Mouse (Mus musculus) regulatory T cell (primary cell): ENCODE measurements around the gene Ngrn.

Experiments
- in situ Hi-C: fragments of 300-600 bp; cut with MboI, MseI; formaldehyde crosslinking; loops from one replicate; pipeline ENCODE4 v1.15.1; 2025; ENCODE audit warnings: high pct_unique_total_duplicates

The Ngrn gene

DNA sequence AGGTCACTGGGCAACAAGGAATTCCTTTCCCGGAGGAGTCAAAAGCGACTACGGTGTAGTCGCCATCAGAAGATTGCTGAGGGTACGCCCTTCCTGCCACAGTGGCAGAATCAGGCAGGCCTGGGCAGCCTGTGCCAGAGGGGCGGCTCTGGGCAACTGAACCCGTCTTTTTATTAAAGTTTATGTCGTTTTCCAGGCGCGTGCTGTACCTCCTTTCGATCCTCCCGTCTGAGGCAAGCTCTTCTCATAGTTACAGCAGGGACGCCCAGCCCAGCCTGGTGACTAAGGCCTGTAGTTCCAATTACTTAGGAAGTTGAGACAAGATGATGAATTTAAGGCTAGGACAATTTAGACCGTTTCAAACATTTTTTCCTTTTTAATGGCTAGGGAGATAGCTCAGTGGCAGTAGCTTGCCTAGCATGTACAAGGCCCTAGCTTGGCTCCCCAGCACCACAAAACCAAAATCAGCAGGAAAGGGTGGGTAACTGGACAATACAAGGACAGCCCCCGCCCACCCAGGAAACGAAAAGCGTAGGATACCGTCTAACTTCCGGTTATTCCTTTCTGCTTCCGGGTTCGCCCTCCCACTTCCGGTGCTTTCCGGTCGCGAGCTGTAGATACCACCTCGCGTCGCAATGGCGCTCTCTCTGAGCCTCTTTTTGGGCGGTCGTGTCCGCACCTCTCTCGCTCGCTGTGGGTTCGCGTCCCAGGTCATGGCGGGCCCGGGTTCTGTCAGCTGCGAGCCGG is at the start of gene Ngrn:
Gene Ngrn (plus strand): TSS at position 591 of the 747 bp plus-strand sequence.
- in situ Hi-C loops: no loop called here

DNA sequence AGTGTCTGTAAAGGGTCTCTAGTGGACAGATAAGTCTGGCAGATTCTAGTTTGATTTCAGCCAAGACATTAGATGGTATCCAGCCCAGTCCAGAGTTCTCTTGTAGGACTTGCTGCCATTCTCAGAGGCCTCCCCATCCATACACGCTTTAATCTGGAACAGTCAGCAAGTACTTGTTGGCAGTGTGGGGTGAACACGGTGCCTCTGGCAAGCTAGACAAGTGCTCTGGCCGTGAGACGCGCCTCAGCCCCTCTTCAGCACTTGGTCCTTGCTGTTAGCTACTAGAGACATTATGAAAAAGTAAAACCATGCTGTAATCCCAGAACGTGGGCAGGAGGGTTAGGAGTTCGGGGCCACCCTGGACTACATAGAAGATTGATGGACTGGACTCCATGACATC is 47.4 kb upstream of the Ngrn start:
- in situ Hi-C loops: no loop called here

DNA sequence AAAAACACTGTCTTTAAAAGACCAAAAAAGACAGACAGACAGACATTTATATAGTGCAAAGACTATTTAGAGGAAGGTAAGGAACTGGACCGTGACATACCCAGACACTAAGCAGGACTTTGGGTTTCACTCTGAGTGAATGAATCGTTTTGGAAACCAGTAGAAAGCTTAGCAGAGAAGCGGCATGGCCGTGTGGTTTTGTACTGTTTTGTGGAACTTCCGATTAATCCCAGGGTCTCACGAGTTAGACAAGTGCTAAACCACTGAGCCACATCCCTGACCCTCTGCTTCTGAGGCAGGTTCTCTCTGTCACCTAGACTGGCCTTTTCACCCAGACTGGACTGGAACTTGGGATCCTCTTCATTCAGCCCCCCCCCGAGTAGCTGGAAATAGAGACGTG is 46.6 kb upstream of the Ngrn start:
- in situ Hi-C loops: no loop called here

DNA sequence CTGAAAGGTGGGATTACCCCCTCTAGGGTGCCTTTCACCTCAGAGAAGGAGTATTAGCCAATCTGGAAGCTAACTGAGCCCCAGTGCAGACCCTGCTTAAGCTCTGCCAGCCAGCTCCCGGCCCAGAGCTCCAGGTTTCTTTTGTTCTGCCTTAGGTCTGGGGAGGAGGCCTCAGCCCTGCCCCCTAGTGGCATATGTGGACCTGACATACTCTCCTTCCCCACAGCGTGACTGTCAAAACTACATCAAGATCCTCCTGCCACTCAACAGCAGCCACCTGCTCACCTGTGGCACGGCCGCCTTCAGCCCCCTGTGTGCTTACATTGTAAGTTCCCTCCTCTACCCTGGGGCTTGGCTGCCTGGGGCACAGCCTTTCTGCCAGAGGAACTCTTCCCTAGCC is 45.6 kb upstream of the Ngrn start:
- in situ Hi-C loops: loop anchor here (5.0 kb wide), 1 partner anchor 53 kb away; no protein-coding TSS in a partner anchor

DNA sequence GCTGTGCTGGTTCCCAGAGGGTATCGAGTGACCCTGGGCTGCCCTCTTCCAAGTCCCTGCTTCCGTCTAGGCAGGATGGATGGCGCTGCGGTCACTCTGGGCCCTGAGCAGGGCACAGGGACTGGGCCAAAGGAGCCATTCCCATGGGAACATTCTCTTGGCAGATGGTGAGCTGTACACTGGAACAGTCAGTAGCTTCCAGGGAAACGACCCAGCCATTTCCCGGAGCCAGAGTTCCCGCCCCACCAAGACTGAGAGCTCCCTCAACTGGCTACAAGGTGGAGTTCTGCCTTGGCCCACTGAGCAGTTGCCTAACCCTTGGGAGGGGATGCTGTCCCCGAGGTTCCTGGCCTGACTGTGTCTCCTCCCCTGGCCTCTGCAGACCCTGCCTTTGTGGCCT is 44.4 kb upstream of the Ngrn start:
- in situ Hi-C loops: loop anchor here (5.0 kb wide), 1 partner anchor 54 kb away; no protein-coding TSS in a partner anchor

DNA sequence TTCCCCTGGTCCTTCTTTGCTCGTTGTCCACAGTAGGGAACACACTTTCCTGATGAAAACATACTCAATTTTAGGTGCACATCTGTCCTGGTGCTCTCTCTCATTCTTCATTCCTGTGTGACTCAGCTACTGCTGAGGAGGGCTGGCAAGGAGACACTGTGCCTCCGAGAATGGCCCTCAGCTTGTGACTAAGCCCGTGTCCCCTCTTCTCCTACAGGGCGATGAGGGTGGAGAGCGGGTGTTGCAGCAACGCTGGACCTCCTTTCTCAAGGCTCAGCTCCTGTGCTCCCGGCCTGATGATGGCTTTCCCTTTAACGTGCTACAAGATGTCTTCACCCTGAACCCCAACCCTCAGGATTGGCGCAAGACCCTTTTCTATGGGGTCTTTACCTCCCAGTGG is 42.3 kb upstream of the Ngrn start:
- in situ Hi-C loops: loop anchor here (5.0 kb wide), 1 partner anchor 56 kb away; no protein-coding TSS in a partner anchor

DNA sequence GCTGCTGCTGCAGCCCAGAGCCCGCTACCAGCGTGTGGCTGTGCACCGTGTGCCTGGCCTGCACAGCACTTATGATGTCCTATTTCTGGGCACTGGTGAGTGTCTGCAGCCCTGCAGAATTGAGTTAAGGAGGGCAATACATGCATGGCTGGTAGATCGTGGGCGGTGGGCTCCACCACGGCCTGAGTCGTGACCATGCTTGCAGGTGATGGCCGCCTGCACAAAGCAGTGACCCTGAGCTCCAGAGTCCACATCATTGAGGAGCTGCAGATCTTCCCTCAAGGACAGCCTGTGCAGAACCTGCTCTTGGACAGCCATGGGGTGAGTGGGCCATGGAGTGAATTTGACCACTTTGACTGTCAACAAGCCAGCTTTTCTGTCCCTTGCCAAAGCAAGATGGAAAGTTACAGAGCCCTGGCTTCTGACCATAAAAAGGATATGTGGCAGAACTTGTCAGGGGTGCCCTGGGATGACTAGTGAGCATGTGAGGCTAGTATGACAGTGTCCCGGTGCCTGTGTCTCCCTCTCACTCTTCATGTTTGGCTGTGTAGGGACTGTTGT is 40.7 kb upstream of the Ngrn start:
- in situ Hi-C loops: no loop called here

DNA sequence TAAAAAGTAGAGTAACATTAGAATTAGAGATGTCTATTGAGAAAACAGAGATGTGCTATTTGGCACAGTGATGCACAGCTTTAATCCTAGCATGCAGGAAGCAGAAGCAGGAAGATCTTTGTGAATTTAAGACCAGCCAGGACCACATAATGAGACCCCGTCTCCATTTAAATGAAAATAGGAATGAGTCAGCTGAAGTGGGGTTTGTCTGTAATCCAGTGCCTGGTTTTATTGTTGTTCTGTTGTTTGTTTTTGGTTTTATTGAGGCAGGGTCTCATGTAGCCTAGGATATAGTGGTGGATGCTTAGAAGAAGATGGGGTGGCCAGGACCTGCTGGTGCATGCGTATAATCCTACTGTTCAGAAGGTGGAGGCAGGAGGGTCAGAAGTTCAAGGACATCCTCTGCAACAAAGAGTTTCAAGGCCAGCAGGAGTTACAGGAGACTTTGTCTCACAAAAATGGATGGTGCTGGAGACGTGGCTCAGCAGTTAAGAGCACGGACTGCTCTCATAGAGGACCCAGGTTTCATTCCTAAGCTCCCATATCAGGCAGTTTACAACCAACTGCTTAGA is 39.8 kb upstream of the Ngrn start:
- in situ Hi-C loops: no loop called here

DNA sequence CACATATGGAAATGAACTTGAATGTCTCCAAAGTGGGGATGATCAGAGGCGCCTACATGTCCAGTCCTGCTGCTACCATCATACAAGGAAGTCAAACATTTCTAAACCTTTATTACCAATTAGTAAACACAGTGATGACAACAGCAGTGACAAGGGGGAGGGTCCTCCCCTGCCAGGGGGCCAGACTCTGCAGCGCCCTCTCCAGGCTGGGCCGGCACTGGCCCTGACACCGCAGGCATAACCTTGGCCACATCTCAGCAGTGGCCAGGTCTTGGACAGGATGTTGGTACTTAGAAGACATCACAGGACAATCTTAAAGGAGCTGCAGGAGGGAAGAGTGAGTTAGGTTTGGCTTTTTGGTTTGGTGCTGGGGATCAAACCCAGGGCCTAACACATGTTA is 34.0 kb upstream of the Ngrn start:
- in situ Hi-C loops: no loop called here

DNA sequence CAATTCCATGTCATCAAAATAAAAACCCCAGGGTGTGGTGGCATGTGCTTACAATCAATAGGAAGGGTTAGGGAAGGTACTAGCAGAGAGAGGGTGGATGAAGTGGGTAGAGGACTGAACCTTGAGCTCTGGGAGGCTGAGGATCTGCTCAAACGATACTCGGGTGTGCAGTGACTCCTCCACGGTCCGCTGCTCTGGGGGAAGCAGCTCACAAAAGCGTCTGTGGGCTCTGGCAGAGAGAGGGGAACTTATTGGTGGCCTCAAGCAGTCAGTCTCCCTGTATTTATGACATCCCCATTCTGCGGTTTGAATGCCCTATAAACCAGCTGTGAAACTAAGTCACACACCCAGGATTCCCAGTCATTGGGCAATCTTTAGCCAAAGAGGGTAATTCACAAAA is 30.8 kb upstream of the Ngrn start:
- in situ Hi-C loops: no loop called here

DNA sequence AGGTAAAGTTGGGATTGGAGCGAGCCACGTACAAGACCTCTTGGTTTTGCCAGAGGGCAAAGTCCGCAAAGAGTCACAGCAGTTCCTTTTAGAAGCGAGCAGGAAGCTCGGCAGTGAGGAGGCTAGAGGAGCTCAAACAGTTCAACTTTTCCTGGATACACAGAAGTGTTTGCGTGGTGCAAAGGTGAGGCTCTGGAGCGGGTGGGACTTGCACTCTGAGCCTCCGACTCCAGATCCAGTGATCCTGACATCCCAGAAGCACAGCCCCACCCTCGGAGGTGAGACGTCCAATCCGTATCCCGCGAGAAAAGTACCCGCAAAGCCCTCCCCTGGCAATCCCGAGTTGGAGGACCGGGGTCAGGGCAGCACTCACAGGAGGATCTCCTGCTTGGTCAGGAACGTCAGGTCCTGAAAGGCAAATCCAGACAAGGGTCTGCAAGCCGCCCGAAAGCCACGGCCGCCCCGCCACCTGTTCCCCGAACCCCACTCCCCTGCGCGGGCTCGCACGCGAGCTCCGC is 29.0 kb upstream of the Ngrn start:
- in situ Hi-C loops: no loop called here

DNA sequence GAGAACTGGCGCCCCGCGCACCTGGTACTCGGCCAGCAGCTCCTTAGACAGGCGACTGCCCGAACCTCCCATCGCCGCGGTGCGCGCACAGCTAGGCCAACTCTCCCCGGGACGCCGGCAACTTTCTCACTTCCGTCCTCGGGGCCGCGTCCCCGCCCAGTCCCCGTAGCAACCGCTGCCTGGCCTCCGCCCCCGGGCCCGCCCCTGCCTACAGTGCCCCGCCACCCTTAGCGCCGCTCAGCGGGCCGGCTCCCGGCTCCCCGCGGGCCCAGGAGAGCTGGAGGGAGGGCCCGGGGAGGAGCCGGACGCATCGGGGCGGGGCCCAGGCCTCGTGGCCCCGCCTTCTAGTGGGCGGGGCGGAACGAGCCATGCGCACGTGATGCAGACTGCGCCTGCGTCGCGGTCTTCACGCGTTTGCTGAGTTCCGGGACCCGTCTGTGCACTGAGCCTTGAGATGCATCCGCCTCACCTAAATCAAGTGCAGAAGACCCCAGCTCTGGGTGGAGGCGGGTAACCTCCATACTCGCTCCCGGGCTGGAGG is 28.5 kb upstream of the Ngrn start, which contains the start of the genes Cib1 and Gdpgp1:
Gene Cib1 (minus strand): TSS at position 325 of the 541 bp plus-strand sequence.
Gene Gdpgp1 (plus strand): TSS at position 377 of the 541 bp plus-strand sequence.
- in situ Hi-C loops: no loop called here

DNA sequence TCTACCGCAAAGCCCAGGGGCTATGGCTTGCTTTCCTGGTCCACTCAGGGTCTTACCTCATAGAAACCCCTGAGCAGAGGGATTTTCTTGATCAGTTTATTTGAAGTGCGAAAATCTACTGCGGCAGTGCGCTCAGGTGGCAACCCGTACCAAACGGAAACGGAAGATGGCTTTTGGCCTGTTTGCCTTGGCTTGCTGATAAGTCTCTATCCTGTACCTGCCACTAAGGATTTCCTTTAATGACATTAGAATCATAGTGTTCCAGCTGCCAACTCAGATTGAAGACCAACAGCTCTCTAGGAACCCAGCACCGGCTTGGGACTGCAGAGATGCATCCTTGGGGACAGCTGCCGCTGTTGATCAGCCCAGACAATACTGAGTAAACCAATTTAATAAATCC is 27.2 kb upstream of the Ngrn start:
- in situ Hi-C loops: no loop called here

DNA sequence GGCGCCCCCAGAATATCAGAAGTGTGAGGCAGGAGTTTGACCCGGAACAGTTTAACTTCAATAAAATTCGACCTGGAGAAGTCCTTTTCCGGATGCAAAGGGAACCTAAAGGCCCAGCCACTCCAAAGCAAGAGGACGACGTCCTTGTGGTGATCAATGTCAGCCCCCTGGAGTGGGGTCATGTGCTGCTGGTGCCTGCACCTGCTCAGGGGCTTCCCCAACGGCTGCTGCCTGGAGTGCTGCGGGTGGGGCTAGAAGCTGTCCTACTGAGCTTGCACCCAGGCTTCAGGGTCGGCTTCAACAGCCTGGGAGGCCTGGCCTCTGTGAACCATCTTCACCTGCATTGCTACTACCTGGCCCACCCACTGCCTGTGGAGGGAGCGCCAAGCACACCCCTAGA is 22.5 kb upstream of the Ngrn start:
- in situ Hi-C loops: no loop called here

DNA sequence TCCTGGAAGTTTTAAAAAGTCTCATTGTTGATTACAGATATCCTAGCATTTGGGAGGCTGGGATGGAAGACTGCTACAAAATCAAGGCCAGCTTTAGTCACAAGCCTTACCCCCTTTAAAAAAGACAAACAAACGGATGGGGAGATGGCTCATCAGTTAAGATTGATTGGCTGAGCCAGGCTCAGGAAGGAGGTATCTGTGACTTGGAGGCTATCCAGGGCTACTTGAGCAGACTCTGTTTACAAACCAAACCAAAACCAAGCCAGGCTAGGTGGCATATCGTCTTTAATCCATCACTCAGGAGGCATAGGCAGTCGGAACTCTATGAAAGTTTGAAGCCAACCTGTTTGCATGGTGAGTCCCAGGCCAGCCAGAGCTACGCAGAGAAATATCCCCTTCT is 19.4 kb upstream of the Ngrn start:
- in situ Hi-C loops: no loop called here

DNA sequence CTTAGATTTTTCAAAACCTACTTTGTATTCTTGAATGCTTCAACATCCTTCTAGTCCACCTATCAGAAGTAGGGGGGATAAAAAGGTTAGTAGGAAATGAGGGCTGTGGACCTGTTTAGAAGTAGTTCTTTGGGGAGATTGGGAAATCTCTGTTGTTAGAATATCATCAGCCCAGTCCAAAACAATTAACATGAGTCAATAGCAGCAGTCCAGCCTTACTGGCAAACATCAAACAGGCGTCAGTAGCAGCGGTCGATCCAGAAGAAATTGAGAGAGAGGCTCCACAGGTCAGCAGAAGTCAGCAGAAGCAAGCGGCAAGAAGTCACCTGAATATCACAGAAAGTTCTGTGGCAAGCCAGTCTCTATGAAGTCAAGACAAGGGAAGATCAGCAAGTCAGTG is 16.2 kb upstream of the Ngrn start:
- in situ Hi-C loops: no loop called here

DNA sequence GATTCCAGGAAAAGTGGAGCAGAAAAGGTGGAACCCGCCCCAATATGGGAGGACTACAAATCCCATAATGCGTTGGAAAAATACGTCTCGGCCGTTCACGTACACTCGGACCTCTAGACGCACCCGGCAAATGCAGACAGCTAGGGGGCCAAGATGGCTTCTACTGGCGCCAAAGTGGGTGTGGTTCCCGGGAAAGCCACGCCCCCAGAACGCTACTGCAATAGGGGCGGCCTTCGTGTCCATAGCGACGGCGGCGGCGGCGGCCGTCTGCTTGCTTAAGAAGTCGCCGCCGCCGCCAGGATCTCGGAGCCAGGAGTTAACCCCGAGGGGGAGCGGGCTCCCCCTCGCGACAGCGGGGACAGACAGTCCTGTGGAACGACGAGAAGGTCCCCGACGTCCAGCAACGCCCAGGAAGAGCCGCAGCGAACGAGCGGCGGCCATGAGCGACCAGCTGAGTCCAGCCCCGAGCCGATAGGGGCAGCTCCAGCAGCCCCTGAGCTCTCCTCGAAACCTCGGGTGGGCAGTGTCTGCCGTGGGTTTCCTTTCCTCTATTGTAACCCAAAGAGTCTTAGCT is 14.8 kb upstream of the Ngrn start, which contains the start of gene Ttll13:
Gene Ttll13 (plus strand): TSS at position 229 of the 574 bp plus-strand sequence.
- in situ Hi-C loops: no loop called here

DNA sequence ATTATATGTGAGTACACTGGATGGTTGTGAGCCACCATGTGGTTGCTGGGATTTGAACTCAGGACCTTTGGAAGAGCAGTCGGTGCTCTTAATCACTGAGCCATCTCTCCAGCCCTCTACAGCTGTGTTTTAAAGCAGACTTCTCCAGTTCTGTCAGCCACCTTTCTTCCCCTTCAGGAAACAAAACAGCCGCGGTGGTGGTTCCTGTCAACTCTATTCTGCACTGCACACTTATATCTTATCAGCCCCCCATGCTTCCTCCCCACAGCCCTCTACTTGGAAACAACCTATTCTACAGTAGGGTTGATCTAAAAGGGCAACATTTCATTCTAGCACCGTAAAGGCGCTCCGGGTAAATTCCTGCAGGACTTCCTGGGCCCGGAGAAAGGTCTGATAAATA is 14.2 kb upstream of the Ngrn start:
- in situ Hi-C loops: no loop called here

DNA sequence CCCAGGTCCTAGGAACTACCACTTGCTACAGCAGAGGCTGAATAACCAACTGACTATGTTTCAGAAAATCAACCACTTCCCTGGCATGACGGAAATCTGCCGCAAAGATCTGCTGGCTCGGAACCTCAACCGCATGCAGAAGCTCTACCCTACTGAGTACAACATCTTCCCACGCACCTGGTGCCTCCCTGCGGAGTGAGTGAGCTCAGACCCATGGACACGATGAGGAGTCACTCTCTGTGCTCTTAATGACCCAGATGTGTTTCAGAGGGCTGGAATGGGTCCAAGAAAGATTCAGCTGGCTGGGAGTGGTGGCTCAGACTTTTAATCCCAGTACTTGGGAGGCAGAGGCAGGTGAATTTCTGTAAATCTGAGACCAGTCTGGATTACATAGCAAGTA is 8.6 kb upstream of the Ngrn start:
- in situ Hi-C loops: no loop called here

DNA sequence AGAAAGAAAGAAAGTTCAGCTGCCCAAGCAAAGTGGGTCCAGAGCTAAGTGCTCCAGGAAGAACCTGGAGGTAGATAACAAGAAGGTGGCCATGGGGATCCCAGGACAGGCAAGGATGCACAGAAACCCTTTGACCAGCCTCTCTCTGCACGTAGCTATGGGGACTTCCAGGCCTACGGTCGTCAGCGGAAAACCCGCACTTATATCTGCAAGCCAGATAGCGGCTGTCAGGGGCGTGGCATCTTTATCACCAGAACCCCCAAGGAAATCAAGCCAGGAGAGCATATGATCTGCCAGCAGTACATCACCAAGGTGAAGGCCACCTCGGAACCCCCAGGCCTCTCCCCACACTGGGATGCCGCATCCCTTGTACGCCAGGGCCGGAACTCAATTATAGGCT is 8.1 kb upstream of the Ngrn start:
- in situ Hi-C loops: no loop called here

DNA sequence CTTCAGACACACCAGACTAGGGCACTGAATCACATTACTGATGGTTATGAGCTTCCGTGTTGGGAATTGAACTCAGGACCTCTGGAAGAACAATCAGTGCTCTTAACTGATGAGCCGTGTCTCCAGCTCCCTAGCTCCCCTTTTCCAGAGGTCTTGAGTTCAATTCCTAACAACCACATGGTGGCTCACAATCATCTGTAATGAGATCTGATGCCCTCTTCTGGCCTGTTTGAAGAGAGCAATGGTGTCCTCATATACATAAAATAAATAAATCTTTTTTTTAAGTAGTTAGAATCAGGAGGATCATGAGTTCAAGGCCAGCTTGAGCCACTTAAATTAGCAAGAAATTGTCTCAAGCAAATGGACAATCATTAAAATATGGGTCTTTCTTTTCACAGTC is 5.0 kb upstream of the Ngrn start:
- in situ Hi-C loops: no loop called here

DNA sequence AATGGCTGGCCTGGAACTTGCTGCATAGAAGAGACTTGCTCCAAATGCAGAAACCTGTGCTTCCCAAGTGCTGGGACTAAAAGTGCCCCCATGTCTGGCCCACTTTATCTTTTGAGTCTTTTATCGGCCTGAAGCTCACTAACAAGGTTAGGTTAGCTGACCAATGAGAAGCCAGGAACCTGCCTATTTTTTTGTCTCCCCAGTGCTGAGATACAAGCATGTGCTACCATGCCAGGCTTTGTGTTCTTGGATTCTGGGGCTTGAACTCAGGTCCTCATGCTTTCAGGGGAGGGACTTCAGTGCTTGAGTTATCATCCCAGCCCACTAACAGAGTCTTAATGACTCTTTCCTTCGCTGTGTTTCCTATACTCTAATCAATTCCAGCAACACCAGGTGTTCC is 3.3 kb upstream of the Ngrn start:
- in situ Hi-C loops: no loop called here
